Mouse (Mus musculus): ENCODE measurements around the gene Chka. TPM values are rescaled to one million over a fixed set of nuclear protein-coding genes. Genes with fewer than 3 reads are reported as not detected.
A peak's percentile ranks its signal among the peaks of the same experiment; 100 is the strongest.

The Chka gene
- polyA plus RNA-seq, 1 experiment = 39.1 TPM

- TF ChIP-seq CTCF (IDR thresholded peaks at IDR 0.05; ENCODE audit: borderline replicate concordance, control insufficient read depth, extremely low read depth, insufficient read depth, low read length, poor library complexity) (no peak), POLR2A (IDR thresholded peaks at IDR 0.05; ENCODE audit: control insufficient read depth, extremely low read depth, insufficient read depth, low read length, poor library complexity) (no peak)
- DNase-seq = no peak
- Histone ChIP-seq H3K4me1 (replicated peaks; ENCODE audit: control insufficient read depth, insufficient read depth, low read length) (peaks cover 16% of the 10 kb centered on the region), H3K4me3 (ENCODE audit: control insufficient read depth, insufficient read depth, low read length) (no peak overlapping the region), H3K27me3 (ENCODE audit: control insufficient read depth, insufficient read depth, low read length) (no peaks in the 10 kb centered on the region), H3K36me3 (ENCODE audit: control insufficient read depth, insufficient read depth, low read length) (peaks cover 24% of the 10 kb centered on the region), H3K27ac (ENCODE audit: control insufficient read depth, insufficient read depth, low read length) (no peak overlapping the region)
- 98% methylated on average over 4 of the region's 4 CpGs for whole genome bisulfite sequencing
These were observed 48.0 kb downstream of the Chka start for GRCm38 (mm10) chr19:3899618-3900017.

DNA sequence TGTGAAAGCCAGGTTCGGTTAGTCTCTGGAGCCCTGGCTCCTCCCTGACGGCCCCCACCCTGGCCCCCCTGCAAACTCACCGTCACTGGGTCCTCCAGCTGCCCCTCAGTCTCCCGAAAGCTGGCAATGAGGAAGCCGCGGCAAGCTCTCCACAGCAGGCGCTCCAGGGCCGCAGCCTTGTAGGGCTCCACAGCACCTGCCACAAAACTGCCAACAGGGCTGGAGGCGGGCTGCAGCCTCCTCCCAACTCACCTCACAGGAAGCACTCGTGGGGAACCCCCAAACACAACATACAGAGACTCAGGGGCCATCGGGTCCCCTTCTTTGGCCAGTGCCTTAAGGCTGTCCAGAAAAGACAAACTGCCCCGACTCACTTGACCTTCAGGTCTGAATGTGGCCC is 51.4 kb downstream of the Chka start:
- 14% methylated on average over 12 of the region's 12 CpGs for WGBS
- H3K27ac ChIP-seq (ENCODE audit: control insufficient read depth, insufficient read depth, low read length) = no peak overlapping the region
- no peak overlapping the region for H3K4me3 ChIP-seq (ENCODE audit: control insufficient read depth, insufficient read depth, low read length)
- no peaks in the 10 kb centered on the region for H3K27me3 ChIP-seq (ENCODE audit: control insufficient read depth, insufficient read depth, low read length)
- TF ChIP-seq CTCF (IDR thresholded peaks at IDR 0.05; ENCODE audit: borderline replicate concordance, control insufficient read depth, extremely low read depth, insufficient read depth, low read length, poor library complexity) (no peak), POLR2A (IDR thresholded peaks at IDR 0.05; ENCODE audit: control insufficient read depth, extremely low read depth, insufficient read depth, low read length, poor library complexity) (no peak)
- H3K36me3 ChIP-seq (ENCODE audit: control insufficient read depth, insufficient read depth, low read length) = 0 out of 2 replicates have a peak, but pooled peaks cover 6% of the 10 kb centered on the region
- peaks cover 43% of the 10 kb centered on the region for H3K4me1 ChIP-seq (replicated peaks; ENCODE audit: control insufficient read depth, insufficient read depth, low read length)
- peak; percentile 41 for DNase-seq

DNA sequence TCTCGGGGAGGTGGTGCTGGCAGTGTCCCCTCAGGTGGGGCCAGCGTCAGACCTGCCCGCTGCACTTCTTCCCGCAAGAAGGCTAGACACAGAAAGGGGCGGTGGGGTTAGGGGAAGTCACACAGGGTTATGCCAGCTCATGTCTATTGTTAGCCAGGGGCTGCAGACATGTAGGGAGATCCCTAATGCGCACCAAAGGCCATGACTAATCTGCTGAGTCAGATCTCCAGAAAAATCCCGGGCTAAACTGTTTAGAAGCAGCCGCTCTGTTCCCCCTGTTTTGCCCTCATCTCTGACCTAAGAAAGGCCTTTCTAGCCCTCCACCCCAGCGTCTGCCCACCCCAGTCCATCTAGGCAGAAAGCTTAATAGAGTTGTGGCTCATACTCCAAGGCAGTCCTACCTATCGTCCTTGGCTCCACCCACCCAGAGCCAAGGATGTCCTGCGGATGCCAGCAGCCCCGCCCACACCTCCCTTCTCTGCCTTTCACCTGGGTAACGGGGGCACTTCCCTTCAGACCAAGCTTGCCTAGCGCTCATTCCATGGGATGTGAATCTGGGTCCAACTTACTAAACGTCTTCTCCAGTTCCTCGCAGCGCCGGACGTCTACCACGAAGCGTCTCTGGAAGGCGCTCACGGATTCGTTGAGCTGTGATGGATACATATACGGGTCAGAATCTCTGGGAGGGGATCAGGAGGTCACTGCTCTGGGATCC is 52.2 kb downstream of the Chka start:
- peaks cover 6% of the 10 kb centered on the region; the same call in 1 of the 2 replicates for H3K36me3 ChIP-seq (ENCODE audit: control insufficient read depth, insufficient read depth, low read length)

DNA sequence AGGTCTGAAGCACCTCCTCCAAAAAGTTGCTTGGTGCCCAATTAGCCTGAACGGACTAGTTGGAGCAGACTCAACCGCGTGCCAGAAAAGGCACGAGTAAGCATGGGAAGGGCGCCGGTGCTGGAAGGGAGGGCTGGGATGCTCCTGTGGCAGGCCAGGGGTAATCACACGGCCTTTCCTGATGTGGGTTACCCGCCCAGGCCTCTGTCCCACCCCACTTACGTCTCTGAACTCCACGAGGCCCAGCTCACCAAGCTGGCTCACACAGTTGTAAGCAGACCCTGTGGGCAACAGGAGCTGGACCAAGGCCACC is 52.7 kb downstream of the Chka start:
- Histone ChIP-seq H3K27ac (ENCODE audit: control insufficient read depth, insufficient read depth, low read length) (no peak overlapping the region), H3K4me3 (ENCODE audit: control insufficient read depth, insufficient read depth, low read length) (no peak overlapping the region), H3K27me3 (ENCODE audit: control insufficient read depth, insufficient read depth, low read length) (no peaks in the 10 kb centered on the region), H3K36me3 (ENCODE audit: control insufficient read depth, insufficient read depth, low read length) (peaks cover 6% of the 10 kb centered on the region; the same call in 1 of the 2 replicates), H3K4me1 (replicated peaks; ENCODE audit: control insufficient read depth, insufficient read depth, low read length) (peaks cover 43% of the 10 kb centered on the region)
- no peak for DNase-seq
- TF ChIP-seq POLR2A (IDR thresholded peaks at IDR 0.05; ENCODE audit: control insufficient read depth, extremely low read depth, insufficient read depth, low read length, poor library complexity) (no peak), CTCF (IDR thresholded peaks at IDR 0.05; ENCODE audit: borderline replicate concordance, control insufficient read depth, extremely low read depth, insufficient read depth, low read length, poor library complexity) (no peak)
- 90% methylated on average over 10 of the region's 10 CpGs for WGBS

More for the DNA sequence above, 52.2 kb downstream of the Chka start:
- Histone ChIP-seq H3K4me1 (replicated peaks; ENCODE audit: control insufficient read depth, insufficient read depth, low read length) (peaks cover 43% of the 10 kb centered on the region), H3K4me3 (ENCODE audit: control insufficient read depth, insufficient read depth, low read length) (no peak overlapping the region), H3K27me3 (ENCODE audit: control insufficient read depth, insufficient read depth, low read length) (no peaks in the 10 kb centered on the region), H3K27ac (ENCODE audit: control insufficient read depth, insufficient read depth, low read length) (no peak overlapping the region)
- TF ChIP-seq POLR2A (IDR thresholded peaks at IDR 0.05; ENCODE audit: control insufficient read depth, extremely low read depth, insufficient read depth, low read length, poor library complexity) = no peak
- TF ChIP-seq CTCF (IDR thresholded peaks at IDR 0.05; ENCODE audit: borderline replicate concordance, control insufficient read depth, extremely low read depth, insufficient read depth, low read length, poor library complexity) = no peak
- DNase-seq = no peak
- 89% methylated on average over 25 of the region's 25 CpGs for WGBS

DNA sequence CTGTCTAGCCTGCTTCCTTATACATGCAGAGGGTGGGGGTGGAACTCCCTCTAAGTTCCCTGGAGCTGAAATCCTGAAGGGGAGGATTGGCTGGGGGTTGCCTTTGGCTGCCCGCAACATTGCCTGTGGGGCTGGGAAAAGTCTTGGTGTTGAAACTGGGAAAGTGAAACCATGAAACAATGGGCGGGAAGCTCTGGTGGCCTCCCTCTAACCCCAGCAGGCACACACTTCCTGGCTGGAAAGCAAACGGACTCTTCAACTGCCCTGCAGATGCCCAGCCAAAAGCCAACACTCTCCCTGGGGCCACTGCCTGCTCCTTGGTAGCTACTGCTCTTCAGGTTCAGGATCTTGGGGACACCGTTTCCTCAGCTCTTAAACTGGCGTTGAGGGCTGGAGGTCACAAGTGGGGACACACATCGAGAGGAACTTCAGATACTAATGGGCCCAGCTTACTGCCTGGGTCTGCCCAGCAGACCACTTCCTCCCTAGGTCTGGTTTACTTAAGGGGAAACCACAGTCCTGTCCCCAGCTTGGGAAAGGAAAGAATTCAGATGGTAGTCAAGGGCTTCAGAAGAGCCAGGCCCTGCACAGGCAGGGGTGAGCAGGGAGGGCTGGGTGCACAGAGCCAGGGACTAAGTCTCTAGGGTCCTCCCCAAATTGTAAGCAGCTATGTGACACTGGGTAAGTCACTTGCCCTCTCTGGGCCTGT is 53.8 kb downstream of the Chka start:
- WGBS = 8% methylated on average over 6 of the region's 6 CpGs
- Histone ChIP-seq H3K4me3 (ENCODE audit: control insufficient read depth, insufficient read depth, low read length) (peak overlapping the region; percentile 18), H3K27ac (ENCODE audit: control insufficient read depth, insufficient read depth, low read length) (peak overlapping the region; percentile 5; the same call in 1 of the 2 replicates), H3K36me3 (ENCODE audit: control insufficient read depth, insufficient read depth, low read length) (peaks cover 6% of the 10 kb centered on the region; the same call in 1 of the 2 replicates), H3K27me3 (ENCODE audit: control insufficient read depth, insufficient read depth, low read length) (no peaks in the 10 kb centered on the region), H3K4me1 (replicated peaks; ENCODE audit: control insufficient read depth, insufficient read depth, low read length) (peaks cover 43% of the 10 kb centered on the region)
- DNase-seq = no peak
- TF ChIP-seq CTCF (IDR thresholded peaks at IDR 0.05; ENCODE audit: borderline replicate concordance, control insufficient read depth, extremely low read depth, insufficient read depth, low read length, poor library complexity) = no peak
- no peak for TF ChIP-seq POLR2A (IDR thresholded peaks at IDR 0.05; ENCODE audit: control insufficient read depth, extremely low read depth, insufficient read depth, low read length, poor library complexity)

GRCm38 (mm10) chr19:3906326-3906725 is 54.8 kb downstream of the Chka start:
- H3K36me3 ChIP-seq (ENCODE audit: control insufficient read depth, insufficient read depth, low read length) = peaks cover 5% of the 10 kb centered on the region; the same call in 1 of the 2 replicates
- WGBS = 1% methylated on average over 10 of the region's 10 CpGs
- no peak for TF ChIP-seq POLR2A (IDR thresholded peaks at IDR 0.05; ENCODE audit: control insufficient read depth, extremely low read depth, insufficient read depth, low read length, poor library complexity)
- no peak for TF ChIP-seq CTCF (IDR thresholded peaks at IDR 0.05; ENCODE audit: borderline replicate concordance, control insufficient read depth, extremely low read depth, insufficient read depth, low read length, poor library complexity)
- H3K27ac ChIP-seq (ENCODE audit: control insufficient read depth, insufficient read depth, low read length) = no peak overlapping the region
- peaks cover 43% of the 10 kb centered on the region for H3K4me1 ChIP-seq (replicated peaks; ENCODE audit: control insufficient read depth, insufficient read depth, low read length)
- peak overlapping the region; percentile 90 for H3K4me3 ChIP-seq (ENCODE audit: control insufficient read depth, insufficient read depth, low read length)
- DNase-seq = no peak
- no peaks in the 10 kb centered on the region for H3K27me3 ChIP-seq (ENCODE audit: control insufficient read depth, insufficient read depth, low read length)

Data from thymus, adult 2 months (tissue).